Mouse (Mus musculus): ENCODE measurements around the gene Ltb. TPM values are rescaled to one million over a fixed set of nuclear protein-coding genes. Genes with fewer than 3 reads are reported as not detected.

Gene Ltb
- total and polyA plus RNA-seq, 3 experiments, result 1.3 to 5.2 (median 1.3) TPM

GRCm38 (mm10) chr17:35196321-35196641 is 2.0 kb downstream of the Ltb start:
- TF ChIP-seq EP300 (IDR thresholded peaks at IDR 0.05; ENCODE audit: insufficient read depth, low read depth, low read length), result no peak
- no peak for TF ChIP-seq CTCF (IDR thresholded peaks at IDR 0.05)
- TF ChIP-seq POLR2A (IDR thresholded peaks at IDR 0.05; ENCODE audit: insufficient read depth, low read depth, low read length), result no peak
- Histone ChIP-seq H3K4me1 (ENCODE audit: control insufficient read depth, insufficient read depth, low read length) (peaks cover 2% of the 10 kb centered on the region), H3K9ac (ENCODE audit: low read depth, low read length) (no peak overlapping the region; the same call in 1 of the 2 replicates), H3K27ac (no peak overlapping the region; the same call in 1 of the 2 replicates), H3K36me3 (ENCODE audit: control insufficient read depth, insufficient read depth, low read length) (no peaks in the 10 kb centered on the region), H3K4me3 (peak overlapping the region; percentile 60), H3K79me2 (replicated peaks; ENCODE audit: control insufficient read depth, insufficient read depth, low read length) (no peaks in the 10 kb centered on the region), H3K27me3 (ENCODE audit: control insufficient read depth, insufficient read depth, low read length) (no peaks in the 10 kb centered on the region; the same call in 1 of the 2 replicates)
- WGBS, result 24% methylated on average over 9 of the region's 9 CpGs
- intact Hi-C loops (cut with DNase I), result no loop called here
- DNase-seq, result no peak

GRCm38 (mm10) chr17:35197126-35197525 is 2.9 kb downstream of the Ltb start:
- Histone ChIP-seq H3K4me3 (no peak overlapping the region), H3K36me3 (ENCODE audit: control insufficient read depth, insufficient read depth, low read length) (no peaks in the 10 kb centered on the region), H3K27me3 (ENCODE audit: control insufficient read depth, insufficient read depth, low read length) (no peaks in the 10 kb centered on the region; the same call in 1 of the 2 replicates), H3K9ac (ENCODE audit: low read depth, low read length) (no peak overlapping the region), H3K4me1 (ENCODE audit: control insufficient read depth, insufficient read depth, low read length) (peaks cover 2% of the 10 kb centered on the region), H3K27ac (no peak overlapping the region), H3K79me2 (replicated peaks; ENCODE audit: control insufficient read depth, insufficient read depth, low read length) (no peaks in the 10 kb centered on the region)
- 38% methylated on average over 6 of the region's 6 CpGs for WGBS
- TF ChIP-seq CTCF (IDR thresholded peaks at IDR 0.05) (no peak), POLR2A (IDR thresholded peaks at IDR 0.05; ENCODE audit: insufficient read depth, low read depth, low read length) (no peak), EP300 (IDR thresholded peaks at IDR 0.05; ENCODE audit: insufficient read depth, low read depth, low read length) (no peak)
- no peak for DNase-seq
- intact Hi-C loops (cut with DNase I), result no loop called here

- peaks cover 2% of the 10 kb centered on the region for H3K4me1 ChIP-seq (ENCODE audit: control insufficient read depth, insufficient read depth, low read length)
- H3K27me3 ChIP-seq (ENCODE audit: control insufficient read depth, insufficient read depth, low read length), result no peaks in the 10 kb centered on the region; the same call in 1 of the 2 replicates
- intact Hi-C loops (cut with DNase I), result loop anchor here (2.0 kb wide), 1 partner anchor 21 kb away; no protein-coding TSS in a partner anchor
- TF ChIP-seq POLR2A (IDR thresholded peaks at IDR 0.05; ENCODE audit: insufficient read depth, low read depth, low read length) (no peak), EP300 (IDR thresholded peaks at IDR 0.05; ENCODE audit: insufficient read depth, low read depth, low read length) (no peak), CTCF (IDR thresholded peaks at IDR 0.05) (no peak)
- no peaks in the 10 kb centered on the region for H3K79me2 ChIP-seq (replicated peaks; ENCODE audit: control insufficient read depth, insufficient read depth, low read length)
- no peak overlapping the region for H3K9ac ChIP-seq (ENCODE audit: low read depth, low read length)
- WGBS, result 67% methylated on average over 7 of the region's 7 CpGs
- H3K36me3 ChIP-seq (ENCODE audit: control insufficient read depth, insufficient read depth, low read length), result no peaks in the 10 kb centered on the region
- no peak overlapping the region for H3K4me3 ChIP-seq
- no peak overlapping the region for H3K27ac ChIP-seq
- no peak for DNase-seq
Observed at GRCm38 (mm10) chr17:35198029-35198428, 3.8 kb downstream of the Ltb start.

GRCm38 (mm10) chr17:35198946-35199345 is 4.7 kb downstream of the Ltb start:
- Histone ChIP-seq H3K4me1 (ENCODE audit: control insufficient read depth, insufficient read depth, low read length) (peaks cover 2% of the 10 kb centered on the region), H3K27me3 (ENCODE audit: control insufficient read depth, insufficient read depth, low read length) (no peaks in the 10 kb centered on the region; the same call in 1 of the 2 replicates), H3K36me3 (ENCODE audit: control insufficient read depth, insufficient read depth, low read length) (no peaks in the 10 kb centered on the region), H3K4me3 (no peak overlapping the region), H3K9ac (ENCODE audit: low read depth, low read length) (no peak overlapping the region), H3K79me2 (replicated peaks; ENCODE audit: control insufficient read depth, insufficient read depth, low read length) (no peaks in the 10 kb centered on the region), H3K27ac (no peak overlapping the region)
- no peak for DNase-seq
- 47% methylated on average over 8 of the region's 8 CpGs for WGBS
- no peak for TF ChIP-seq EP300 (IDR thresholded peaks at IDR 0.05; ENCODE audit: insufficient read depth, low read depth, low read length)
- no peak for TF ChIP-seq CTCF (IDR thresholded peaks at IDR 0.05)
- TF ChIP-seq POLR2A (IDR thresholded peaks at IDR 0.05; ENCODE audit: insufficient read depth, low read depth, low read length), result no peak
- intact Hi-C loops (cut with DNase I), result loop anchor here (2.0 kb wide), 1 partner anchor 20 kb away; no protein-coding TSS in a partner anchor

GRCm38 (mm10) chr17:35200398-35200797 is 6.2 kb downstream of the Ltb start:
- H3K4me1 ChIP-seq (ENCODE audit: control insufficient read depth, insufficient read depth, low read length), result peaks cover 2% of the 10 kb centered on the region
- TF ChIP-seq EP300 (IDR thresholded peaks at IDR 0.05; ENCODE audit: insufficient read depth, low read depth, low read length) (no peak), CTCF (IDR thresholded peaks at IDR 0.05) (no peak), POLR2A (IDR thresholded peaks at IDR 0.05; ENCODE audit: insufficient read depth, low read depth, low read length) (no peak)
- intact Hi-C loops (cut with DNase I), result no loop called here
- H3K79me2 ChIP-seq (replicated peaks; ENCODE audit: control insufficient read depth, insufficient read depth, low read length), result no peaks in the 10 kb centered on the region
- H3K27ac ChIP-seq, result no peak overlapping the region
- H3K36me3 ChIP-seq (ENCODE audit: control insufficient read depth, insufficient read depth, low read length), result no peaks in the 10 kb centered on the region
- H3K9ac ChIP-seq (ENCODE audit: low read depth, low read length), result no peak overlapping the region
- H3K27me3 ChIP-seq (ENCODE audit: control insufficient read depth, insufficient read depth, low read length), result no peaks in the 10 kb centered on the region; the same call in 1 of the 2 replicates
- peak in 1 of 2 experiments; percentile 50 for DNase-seq
- WGBS, result 61% methylated on average over 11 of the region's 11 CpGs
- no peak overlapping the region for H3K4me3 ChIP-seq

GRCm38 (mm10) chr17:35201128-35201527 is 6.9 kb downstream of the Ltb start:
- DNase-seq, result peak in 1 of 2 experiments; percentile 6
- H3K27ac ChIP-seq, result peak overlapping the region; percentile 63
- H3K4me3 ChIP-seq, result peak overlapping the region; percentile 43
- H3K9ac ChIP-seq (ENCODE audit: low read depth, low read length), result no peak overlapping the region
- TF ChIP-seq CTCF (IDR thresholded peaks at IDR 0.05) (no peak), POLR2A (IDR thresholded peaks at IDR 0.05; ENCODE audit: insufficient read depth, low read depth, low read length) (no peak), EP300 (IDR thresholded peaks at IDR 0.05; ENCODE audit: insufficient read depth, low read depth, low read length) (no peak)
- H3K27me3 ChIP-seq (ENCODE audit: control insufficient read depth, insufficient read depth, low read length), result no peaks in the 10 kb centered on the region; the same call in 1 of the 2 replicates
- intact Hi-C loops (cut with DNase I), result no loop called here
- H3K36me3 ChIP-seq (ENCODE audit: control insufficient read depth, insufficient read depth, low read length), result no peaks in the 10 kb centered on the region
- WGBS, result 46% methylated on average over 11 of the region's 11 CpGs
- H3K79me2 ChIP-seq (replicated peaks; ENCODE audit: control insufficient read depth, insufficient read depth, low read length), result no peaks in the 10 kb centered on the region
- peaks cover 2% of the 10 kb centered on the region for H3K4me1 ChIP-seq (ENCODE audit: control insufficient read depth, insufficient read depth, low read length)

Measured in heart, adult 2 months (tissue).